Comparison of ENCODE assay signal across 14 mouse cellular contexts in the genomic region with DNA sequence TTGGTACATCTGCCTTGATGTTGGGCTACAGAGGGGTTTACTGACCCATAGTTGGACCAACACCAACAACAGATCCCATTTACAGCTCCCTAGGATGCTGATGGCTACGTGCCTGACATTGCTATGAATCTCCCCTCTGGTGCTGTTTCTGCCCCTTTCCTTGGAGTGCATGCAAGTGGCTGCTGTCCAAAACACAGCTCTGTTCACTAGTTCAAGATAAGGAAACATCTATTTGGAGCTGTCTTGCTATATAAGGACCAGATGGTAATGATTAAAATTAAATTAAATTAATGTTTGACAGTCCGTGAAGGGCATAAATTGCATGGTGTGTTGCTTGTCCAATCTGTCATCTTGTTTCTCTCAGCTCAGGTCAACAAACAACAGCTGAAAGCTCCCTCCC.
A peak's percentile ranks its signal among the peaks of the same experiment; 100 is the strongest.
DNase-seq lines count a peak whose midpoint lies in the region; ATAC-seq and TF ChIP-seq lines count a peak whose summit lies in the region.
"Had no signal": no experiment of that assay in that cellular context is flagged by ENCODE, and none has a peak within 500 bp of the region (broad histone marks: within the 10 kb centered on the region; RNA-seq: fewer than 3 reads in every experiment).

No protein-coding gene starts in this region.

- 55% methylated on average over 2 of the region's 2 CpGs for WGBS in hindbrain, postnatal 0 days
- 75% methylated on average over 2 of the region's 2 CpGs for WGBS in hindbrain, embryonic 10.5 days
- WGBS in midbrain, postnatal 0 days, result 69% methylated on average over 2 of the region's 2 CpGs
- WGBS in midbrain, embryonic 15.5 days, result 83% methylated on average over 2 of the region's 2 CpGs

- no peak overlapping the region for H3K9ac ChIP-seq in hindbrain, postnatal 0 days (replicated peaks; ENCODE audit: low read length)
- no peak overlapping the region for H3K9ac ChIP-seq in midbrain, postnatal 0 days (replicated peaks; ENCODE audit: low read length, poor library complexity, severe bottlenecking)
- H3K9ac ChIP-seq in midbrain, embryonic 15.5 days, result no peak overlapping the region
- H3K9ac ChIP-seq: limb, embryonic 13.5 days had no signal

- no peaks in the 10 kb centered on the region for H3K9me3 ChIP-seq in hindbrain, postnatal 0 days (ENCODE audit: low read length)
- H3K9me3 ChIP-seq in hindbrain, embryonic 10.5 days, result no peaks in the 10 kb centered on the region
- no peaks in the 10 kb centered on the region for H3K9me3 ChIP-seq in midbrain, postnatal 0 days (ENCODE audit: low read length)
- H3K9me3 ChIP-seq in midbrain, embryonic 15.5 days, result no peaks in the 10 kb centered on the region
- H3K9me3 ChIP-seq: limb, embryonic 13.5 days had no signal

- no peak overlapping the region for H3K4me3 ChIP-seq in hindbrain, postnatal 0 days (ENCODE audit: low read length)
- H3K4me3 ChIP-seq in hindbrain, embryonic 10.5 days, result no peak overlapping the region
- no peak overlapping the region for H3K4me3 ChIP-seq in midbrain, postnatal 0 days (ENCODE audit: low read depth, low read length)
- no peak overlapping the region for H3K4me3 ChIP-seq in midbrain, embryonic 15.5 days
- H3K4me3 ChIP-seq: limb, embryonic 13.5 days had no signal

- H3K4me1 ChIP-seq in hindbrain, postnatal 0 days (ENCODE audit: insufficient read depth, low read length), result no peaks in the 10 kb centered on the region
- no peaks in the 10 kb centered on the region for H3K4me1 ChIP-seq in hindbrain, embryonic 10.5 days (replicated peaks)
- H3K4me1 ChIP-seq in midbrain, postnatal 0 days (ENCODE audit: insufficient read depth, low read length), result no peaks in the 10 kb centered on the region
- no peaks in the 10 kb centered on the region for H3K4me1 ChIP-seq in midbrain, embryonic 15.5 days
- H3K4me1 ChIP-seq: limb, embryonic 13.5 days had no signal

- DNase-seq in hindbrain, postnatal 0 days (ENCODE audit: low spot score), result peak; percentile 71
- no peak for DNase-seq in hindbrain, embryonic 10.5 days (ENCODE audit: low spot score)
- peak; percentile 74 for DNase-seq in midbrain, postnatal 0 days (ENCODE audit: low spot score)
- peak; percentile 12 for DNase-seq in cerebellum, adult 11-12 months
- DNase-seq in kidney, postnatal 4 days, result peak; percentile 59 to 69
- DNase-seq in thymus, postnatal 36 days, result no peak
- DNase-seq: adrenal gland, postnatal 36 days; heart, postnatal 4 days; layer of hippocampus, adult 9-11 months; lung, postnatal 36 days; spleen, adult 18-20 months; thymus, adult 18-20 months had no signal

- TF ChIP-seq CTCF in hindbrain, postnatal 0 days (IDR thresholded peaks at IDR 0.05; ENCODE audit: low read depth), result no peak
- TF ChIP-seq CTCF in midbrain, postnatal 0 days (IDR thresholded peaks at IDR 0.05), result no peak

- H3K27ac ChIP-seq in hindbrain, postnatal 0 days, result no peak overlapping the region
- H3K27ac ChIP-seq in hindbrain, embryonic 10.5 days, result no peak overlapping the region
- H3K27ac ChIP-seq in midbrain, postnatal 0 days (ENCODE audit: low read depth, low read length), result no peak overlapping the region
- H3K27ac ChIP-seq in midbrain, embryonic 15.5 days, result no peak overlapping the region
- H3K27ac ChIP-seq: limb, embryonic 13.5 days had no signal

- peak; percentile 78 for ATAC-seq in hindbrain, postnatal 0 days
- ATAC-seq in midbrain, postnatal 0 days (ENCODE audit: low FRiP score), result no peak
- no peak for ATAC-seq in midbrain, embryonic 15.5 days (replicated peaks)

- no peak overlapping the region for H3K4me2 ChIP-seq in hindbrain, postnatal 0 days (ENCODE audit: low read depth, low read length)
- H3K4me2 ChIP-seq in midbrain, postnatal 0 days (ENCODE audit: low read depth, low read length, poor library complexity, severe bottlenecking), result no peak overlapping the region
- no peak overlapping the region for H3K4me2 ChIP-seq in midbrain, embryonic 15.5 days
- H3K4me2 ChIP-seq: limb, embryonic 13.5 days had no signal

- H3K27me3 ChIP-seq in hindbrain, postnatal 0 days (ENCODE audit: insufficient read depth, low read length), result no peaks in the 10 kb centered on the region
- H3K27me3 ChIP-seq in hindbrain, embryonic 10.5 days (ENCODE audit: insufficient read depth, poor library complexity, severe bottlenecking), result no peaks in the 10 kb centered on the region
- H3K27me3 ChIP-seq in midbrain, postnatal 0 days (ENCODE audit: insufficient read depth, low read length), result no peaks in the 10 kb centered on the region
- no peaks in the 10 kb centered on the region for H3K27me3 ChIP-seq in midbrain, embryonic 15.5 days (replicated peaks)
- H3K27me3 ChIP-seq: limb, embryonic 13.5 days had no signal

- no peaks in the 10 kb centered on the region for H3K36me3 ChIP-seq in hindbrain, postnatal 0 days (ENCODE audit: insufficient read depth, low read length)
- H3K36me3 ChIP-seq in hindbrain, embryonic 10.5 days, result no peaks in the 10 kb centered on the region
- H3K36me3 ChIP-seq in midbrain, postnatal 0 days (ENCODE audit: insufficient read depth, low read length), result no peaks in the 10 kb centered on the region
- H3K36me3 ChIP-seq in midbrain, embryonic 15.5 days (replicated peaks), result no peaks in the 10 kb centered on the region
- H3K36me3 ChIP-seq: limb, embryonic 13.5 days had no signal

Comparison
In these comparisons a context has a peak if more than half of its experiments do, and no peak if none do; other contexts are left out.
1. DNase-seq: peak in hindbrain, postnatal 0 days (single experiment), midbrain, postnatal 0 days (single experiment), cerebellum, adult 11-12 months (single experiment) and kidney, postnatal 4 days (2 of 2); none in hindbrain, embryonic 10.5 days (single experiment) and thymus, postnatal 36 days (0 of 2).